Mouse (Mus musculus): ENCODE measurements around the gene Rbm15.

GRCm38 (mm10) chr3:107321776-107322175, 11.7 kb downstream of the Rbm15 start:
- TF ChIP-seq CTCF (conservative IDR thresholded peaks at IDR 0.05; ENCODE audit: low read length): no peak
- no peak for TF ChIP-seq NANOG (IDR thresholded peaks at IDR 0.05; ENCODE audit: borderline replicate concordance, low read length)
- TF ChIP-seq POU5F1 (IDR thresholded peaks at IDR 0.05; ENCODE audit: borderline replicate concordance, low read length): no peak

Data from E14TG2a.4 (cell line).